Mouse (Mus musculus) heart, postnatal 0 days (tissue): ENCODE results near the gene Naxe. TPM values are rescaled to one million over a fixed set of nuclear protein-coding genes. Genes with fewer than 3 reads are reported as not detected.

Experiments used
- ATAC-seq: fragments of 200-750 bp; cut with Nextera tagmentation; 2 replicates; pipeline ENCODE4 v1.8.0; 2017; ENCODE audit warnings: low read depth, moderate number of reproducible peaks, moderate library complexity; ENCODE audit not compliant: insufficient read depth
- DNase-seq: peaks from one replicate; pipeline ENCODE4 v3.0.0-alpha.2; 2016; ENCODE audit warnings: low spot score
- H3K27ac ChIP-seq: fragments of 300-500 bp; sonication (generic); 2 replicates; pipeline ENCODE4 v1.5.1; 2014; ENCODE audit warnings: low read depth, mild to moderate bottlenecking
- H3K27me3 ChIP-seq: fragments of 300-500 bp; sonication (generic); 2 replicates; pipeline ENCODE4 v1.6.1; 2014; ENCODE audit warnings: low read length, mixed read lengths; ENCODE audit not compliant: control insufficient read depth, insufficient read depth
- H3K36me3 ChIP-seq: fragments of 300-500 bp; sonication (generic); replicated peaks from 2 replicates; pipeline ENCODE4 v1.6.1; 2014; ENCODE audit warnings: low read length, mixed read lengths; ENCODE audit not compliant: control insufficient read depth, insufficient read depth
- H3K4me1 ChIP-seq: fragments of 300-500 bp; sonication (generic); 2 replicates; pipeline ENCODE4 v1.6.1; 2014; ENCODE audit warnings: antibody characterized with exemption; ENCODE audit not compliant: control insufficient read depth, insufficient read depth
- H3K4me2 ChIP-seq: fragments of 300-500 bp; sonication (generic); 2 replicates; pipeline ENCODE4 v1.6.1; 2014; ENCODE audit warnings: low read depth, mild to moderate bottlenecking, low read length, moderate library complexity
- H3K4me3 ChIP-seq: fragments of 300-500 bp; sonication (generic); 2 replicates; pipeline ENCODE4 v1.5.1; 2014; ENCODE audit warnings: low read depth, low read length
- H3K9ac ChIP-seq: fragments of 300-500 bp; sonication (generic); replicated peaks from 2 replicates; pipeline ENCODE4 v1.6.1; 2014; ENCODE audit warnings: low read depth, low read length, mixed read lengths
- H3K9me3 ChIP-seq: fragments of 300-500 bp; sonication (generic); replicated peaks from 2 replicates; pipeline ENCODE4 v1.6.1; 2016; ENCODE audit warnings: low read length; ENCODE audit not compliant: control insufficient read depth
- CTCF ChIP-seq: IDR thresholded peaks from 2 replicates; pipeline ENCODE4 v1.5.1; 2016; ENCODE audit warnings: antibody characterized with exemption, control low read depth, low read depth
- EP300 ChIP-seq: IDR thresholded peaks from 2 replicates; pipeline ENCODE4 v1.6.1; 2016; ENCODE audit warnings: antibody characterized with exemption, low read depth
- WGBS: fragments of 180-500 bp; shearing (Covaris S2); extraction: QIAGEN DNeasy Blood & Tissue Kit; methylation state at CpG from one replicate; pipeline ENCODE4 v1.1.7; 2014; 5-methylcytosine and 5-hydroxymethylcytosine counted together
- polyA plus RNA-seq: library from polyadenylated mRNA; unstranded; fragments of >200 nt; fragmentation: Nextera tagmentation; extraction: Ambion mirVana; gene quantifications from 2 replicates; pipeline ENCODE4 v1.2.1, GENCODE M21; 2015
- total RNA-seq: library from RNA; depleted of rRNA; stranded (reverse); fragments of >200 nt; gene quantifications from 2 replicates; pipeline ENCODE4 v1.2.3, GENCODE M21; 2014; ENCODE audit warnings: low replicate concordance

The Naxe gene
- total and polyA plus RNA-seq, 2 experiments from 2014 or later, result 119 to 151 TPM

DNA sequence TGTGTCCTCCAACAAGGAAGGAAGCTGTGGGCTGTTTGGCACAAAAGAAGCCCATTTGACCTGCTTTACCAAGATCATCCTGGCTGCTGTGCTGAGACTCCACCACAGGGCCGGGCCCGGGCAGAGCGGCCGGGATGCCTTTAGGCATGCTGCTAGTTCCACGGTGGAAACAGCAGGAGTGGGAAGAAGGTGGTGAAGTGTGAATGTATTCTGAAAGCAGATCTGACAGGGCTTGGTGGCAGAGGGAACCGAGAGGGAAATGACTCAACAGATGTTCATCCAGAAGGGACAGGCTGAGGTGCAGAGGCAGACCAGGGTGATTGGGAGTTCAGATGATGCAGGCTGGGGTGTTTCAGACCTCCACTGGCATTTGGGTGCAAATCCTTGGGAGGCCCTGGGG, 39.4 kb upstream of the Naxe start:
- peaks cover 87% of the 10 kb centered on the region for H3K36me3 ChIP-seq
- WGBS, result 59% methylated on average over 6 of the region's 6 CpGs
- TF ChIP-seq CTCF, result no peak
- TF ChIP-seq EP300, result no peak
- no peaks in the 10 kb centered on the region for H3K9me3 ChIP-seq
- H3K9ac ChIP-seq, result no peak overlapping the region
- no peak overlapping the region for H3K4me3 ChIP-seq
- ATAC-seq, result no peak
- H3K4me2 ChIP-seq, result no peak overlapping the region
- DNase-seq, result no peak
- no peaks in the 10 kb centered on the region for H3K27me3 ChIP-seq
- H3K27ac ChIP-seq, result no peak overlapping the region
- no peaks in the 10 kb centered on the region for H3K4me1 ChIP-seq

DNA sequence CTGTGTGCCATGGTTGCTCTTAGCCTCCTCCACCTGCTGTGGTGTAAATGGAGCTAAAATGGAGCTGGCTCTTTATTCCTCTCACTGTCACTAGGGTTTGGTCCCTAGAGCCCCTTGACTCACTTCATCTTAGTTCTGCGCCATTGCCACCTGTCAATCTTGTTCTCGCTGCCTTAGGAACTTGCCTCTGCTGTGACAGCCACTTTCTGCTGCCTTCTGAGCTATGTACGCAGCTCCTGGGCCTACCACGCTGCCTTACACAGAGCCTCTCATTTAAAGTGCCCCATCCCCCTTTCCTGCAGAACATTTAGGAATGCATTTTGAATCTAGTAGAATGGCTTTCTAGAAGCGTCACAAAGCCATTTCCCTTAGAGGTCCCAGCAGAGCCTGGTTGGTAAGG, 35.8 kb upstream of the Naxe start:
- no peak overlapping the region for H3K27ac ChIP-seq
- no peak overlapping the region for H3K4me2 ChIP-seq
- DNase-seq (no peak), ATAC-seq (no peak)
- H3K27me3 ChIP-seq, result no peaks in the 10 kb centered on the region
- H3K4me1 ChIP-seq, result no peaks in the 10 kb centered on the region
- 80% methylated on average over 5 of the region's 5 CpGs for WGBS
- H3K36me3 ChIP-seq, result peaks cover 88% of the 10 kb centered on the region
- H3K9ac ChIP-seq, result no peak overlapping the region
- H3K4me3 ChIP-seq, result no peak overlapping the region
- TF ChIP-seq EP300, result no peak
- no peak for TF ChIP-seq CTCF
- H3K9me3 ChIP-seq, result no peaks in the 10 kb centered on the region

DNA sequence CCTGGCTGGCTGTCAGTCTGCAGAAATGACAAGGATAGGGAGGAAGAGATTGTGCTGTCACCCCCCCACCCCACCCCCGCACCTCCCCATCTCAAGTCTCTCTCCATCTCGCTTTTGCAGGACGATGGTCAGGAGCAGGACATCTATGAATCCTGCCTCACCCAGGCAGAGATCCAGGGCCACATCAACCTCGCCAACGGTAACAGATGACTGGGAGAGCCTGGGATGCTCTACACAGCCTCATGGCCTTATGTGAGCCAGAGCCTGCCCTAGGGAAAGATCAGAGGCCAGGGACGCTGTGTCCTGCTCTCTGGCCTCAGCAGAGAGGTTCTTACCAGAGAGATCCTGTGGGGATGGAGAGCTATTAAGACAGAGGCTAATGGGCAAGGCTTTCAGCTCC, 32.3 kb upstream of the Naxe start:
- WGBS, result 94% methylated on average over 6 of the region's 6 CpGs
- DNase-seq, result no peak

DNA sequence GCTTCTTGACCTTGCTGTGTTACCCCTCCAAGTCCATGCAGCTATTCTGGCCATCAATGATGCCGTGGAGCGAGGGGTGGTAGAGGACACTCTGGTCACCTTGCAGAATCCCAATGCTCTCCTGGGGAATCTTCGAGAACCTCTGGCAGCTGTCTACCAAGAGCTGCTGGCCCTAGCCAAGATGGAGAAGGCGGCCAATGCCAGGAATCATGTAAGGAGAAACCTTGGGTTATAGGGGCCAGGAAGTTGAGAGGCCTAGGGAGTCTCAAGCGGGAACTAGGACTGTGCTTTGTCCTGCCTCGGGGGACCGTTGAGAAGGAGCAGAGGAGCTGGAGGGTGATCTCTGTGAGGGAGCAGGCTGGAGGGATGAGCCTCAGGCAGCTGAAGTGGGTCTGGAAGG, 31.8 kb upstream of the Naxe start:
- TF ChIP-seq EP300 (no peak), CTCF (no peak)
- ATAC-seq, result no peak

More for the DNA sequence above, 32.3 kb upstream of the Naxe start:
- no peak overlapping the region for H3K4me3 ChIP-seq
- no peak for ATAC-seq
- peaks cover 79% of the 10 kb centered on the region for H3K36me3 ChIP-seq
- no peak overlapping the region for H3K9ac ChIP-seq
- H3K27me3 ChIP-seq, result no peaks in the 10 kb centered on the region
- H3K9me3 ChIP-seq, result no peaks in the 10 kb centered on the region
- no peak overlapping the region for H3K4me2 ChIP-seq
- TF ChIP-seq EP300 (no peak), CTCF (no peak)
- no peaks in the 10 kb centered on the region for H3K4me1 ChIP-seq
- H3K27ac ChIP-seq, result no peak overlapping the region

DNA sequence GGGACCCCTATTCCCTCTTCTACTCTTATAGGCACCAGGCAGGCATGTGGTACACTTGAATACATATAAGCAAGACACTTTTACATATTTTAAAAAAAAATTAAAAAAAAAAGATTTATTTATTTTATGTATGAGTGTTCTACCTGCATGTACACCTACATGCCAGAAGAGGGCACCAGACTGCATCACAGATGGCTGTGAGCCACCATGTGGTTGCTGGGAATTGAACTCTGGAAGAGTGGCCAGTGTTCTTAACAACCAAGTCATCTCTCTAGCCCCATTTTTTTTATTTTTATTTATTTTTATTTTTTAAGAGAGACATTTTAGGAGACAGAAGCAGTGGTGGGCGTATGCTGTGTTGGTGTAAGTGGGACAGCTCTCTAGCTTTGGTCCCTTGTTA, 29.4 kb upstream of the Naxe start:
- WGBS, result 92% methylated on average over 1 of the region's 1 CpGs
- H3K4me3 ChIP-seq, result no peak overlapping the region
- ATAC-seq (no peak), DNase-seq (peak; percentile 24)
- no peaks in the 10 kb centered on the region for H3K27me3 ChIP-seq
- H3K36me3 ChIP-seq, result peaks cover 60% of the 10 kb centered on the region
- H3K9ac ChIP-seq, result no peak overlapping the region
- TF ChIP-seq CTCF (peak; percentile 74), EP300 (no peak)
- no peak overlapping the region for H3K4me2 ChIP-seq
- H3K4me1 ChIP-seq, result peaks cover 1% of the 10 kb centered on the region; the same call in 1 of the 2 replicates
- no peaks in the 10 kb centered on the region for H3K9me3 ChIP-seq
- no peak overlapping the region for H3K27ac ChIP-seq

More for the DNA sequence above, 31.8 kb upstream of the Naxe start:
- Histone ChIP-seq H3K4me1 (no peaks in the 10 kb centered on the region), H3K27ac (no peak overlapping the region), H3K36me3 (peaks cover 76% of the 10 kb centered on the region), H3K9ac (no peak overlapping the region), H3K27me3 (no peaks in the 10 kb centered on the region), H3K4me2 (no peak overlapping the region), H3K9me3 (no peaks in the 10 kb centered on the region), H3K4me3 (no peak overlapping the region)
- 94% methylated on average over 7 of the region's 7 CpGs for WGBS
- no peak for DNase-seq

DNA sequence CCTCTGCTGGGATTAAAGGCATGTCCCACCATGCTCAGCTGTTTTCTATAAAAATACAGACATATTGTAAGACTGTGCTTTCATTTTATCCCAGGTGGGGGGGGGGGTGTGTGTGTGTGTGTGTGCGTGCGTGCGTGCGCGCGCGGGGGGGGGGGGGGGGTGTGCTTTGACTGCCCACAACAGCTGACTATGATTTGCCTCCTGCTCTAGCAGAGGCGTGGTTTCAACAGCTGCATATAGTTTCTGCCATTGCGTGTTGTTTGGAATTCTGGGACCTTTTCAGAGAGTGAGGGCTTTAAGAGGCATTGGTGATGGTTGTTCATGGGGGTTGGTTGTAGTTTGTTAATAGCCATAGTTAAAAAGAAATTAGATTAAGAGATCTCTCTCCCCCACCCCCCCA, 27.2 kb upstream of the Naxe start:
- H3K27ac ChIP-seq, result no peak overlapping the region
- peaks cover 9% of the 10 kb centered on the region; the same call in 1 of the 2 replicates for H3K4me1 ChIP-seq
- no peaks in the 10 kb centered on the region for H3K9me3 ChIP-seq
- no peak for DNase-seq
- peaks cover 38% of the 10 kb centered on the region for H3K36me3 ChIP-seq
- ATAC-seq, result no peak
- no peak overlapping the region for H3K4me3 ChIP-seq
- no peak for TF ChIP-seq EP300
- TF ChIP-seq CTCF, result no peak
- no peaks in the 10 kb centered on the region for H3K27me3 ChIP-seq
- 91% methylated on average over 2 of the region's 9 CpGs for WGBS
- no peak overlapping the region for H3K4me2 ChIP-seq
- H3K9ac ChIP-seq, result no peak overlapping the region
